Mouse (Mus musculus) granulocyte monocyte progenitor cell, adult 5-6 weeks (primary cell): ENCODE measurements around the gene Tmod1. TPM values are rescaled to one million over a fixed set of nuclear protein-coding genes. Genes with fewer than 3 reads are reported as not detected.

Experiments used
- ATAC-seq: replicated peaks from 2 replicates; pipeline ENCODE4 v1.8.0; 2016; ENCODE audit warnings: mild to moderate bottlenecking, moderate TSS enrichment, inconsistent platforms; ENCODE audit not compliant: poor library complexity, severe bottlenecking
- total RNA-seq, 2 experiments: library from RNA; stranded (forward) in 1 of 2; stranded (reverse) in 1 of 2; fragments of 200-712, 200-1000 nt in 1 of 2; fragments of >200 nt in 1 of 2; fragmentation: Nextera tagmentation in 1 of 2; gene quantifications; 2 replicates each; pipeline ENCODE4 v1.2.3; 2014 to 2017

Gene Tmod1
- total RNA-seq, 2 experiments from 2014 or later: not detected

- ATAC-seq: no peak
These were observed 9.7 kb downstream of the Tmod1 start for GRCm38 (mm10) chr4:46048418-46048817.

- ATAC-seq: no peak
These were observed 14.8 kb downstream of the Tmod1 start for GRCm38 (mm10) chr4:46053323-46054107.

GRCm38 (mm10) chr4:46056163-46056562, 17.4 kb downstream of the Tmod1 start:
- ATAC-seq: no peak

GRCm38 (mm10) chr4:46061259-46061962, 22.7 kb downstream of the Tmod1 start:
- no peak for ATAC-seq

- ATAC-seq: no peak
These were observed 25.1 kb downstream of the Tmod1 start for GRCm38 (mm10) chr4:46063841-46064240.

- ATAC-seq: no peak
These were observed 25.5 kb downstream of the Tmod1 start for GRCm38 (mm10) chr4:46064263-46064662.

- no peak for ATAC-seq
These were observed 26.2 kb downstream of the Tmod1 start for GRCm38 (mm10) chr4:46064961-46065360.

- ATAC-seq: no peak
These were observed 27.1 kb downstream of the Tmod1 start for GRCm38 (mm10) chr4:46065695-46066340.

- no peak for ATAC-seq
These were observed 29.3 kb downstream of the Tmod1 start for GRCm38 (mm10) chr4:46068060-46068459.

GRCm38 (mm10) chr4:46068573-46068972, 29.8 kb downstream of the Tmod1 start:
- ATAC-seq: no peak

GRCm38 (mm10) chr4:46069851-46070482, 31.2 kb downstream of the Tmod1 start:
- ATAC-seq: no peak

- no peak for ATAC-seq
These were observed 33.9 kb downstream of the Tmod1 start for GRCm38 (mm10) chr4:46072631-46073030.

- ATAC-seq: no peak
These were observed 35.0 kb downstream of the Tmod1 start for GRCm38 (mm10) chr4:46073736-46074135.

- ATAC-seq: no peak
These were observed 36.9 kb downstream of the Tmod1 start for GRCm38 (mm10) chr4:46075664-46076063.

- ATAC-seq: no peak
These were observed 38.2 kb downstream of the Tmod1 start for GRCm38 (mm10) chr4:46076892-46077291.

- ATAC-seq: no peak
These were observed 41.5 kb downstream of the Tmod1 start for GRCm38 (mm10) chr4:46080261-46080660.

- no peak for ATAC-seq
These were observed 43.8 kb downstream of the Tmod1 start for GRCm38 (mm10) chr4:46082555-46082954.

- no peak for ATAC-seq
These were observed 45.9 kb downstream of the Tmod1 start for GRCm38 (mm10) chr4:46084416-46085172.

- ATAC-seq: peak; percentile 57
These were observed 46.6 kb downstream of the Tmod1 start for GRCm38 (mm10) chr4:46085223-46085811.
